In the genomic region with DNA sequence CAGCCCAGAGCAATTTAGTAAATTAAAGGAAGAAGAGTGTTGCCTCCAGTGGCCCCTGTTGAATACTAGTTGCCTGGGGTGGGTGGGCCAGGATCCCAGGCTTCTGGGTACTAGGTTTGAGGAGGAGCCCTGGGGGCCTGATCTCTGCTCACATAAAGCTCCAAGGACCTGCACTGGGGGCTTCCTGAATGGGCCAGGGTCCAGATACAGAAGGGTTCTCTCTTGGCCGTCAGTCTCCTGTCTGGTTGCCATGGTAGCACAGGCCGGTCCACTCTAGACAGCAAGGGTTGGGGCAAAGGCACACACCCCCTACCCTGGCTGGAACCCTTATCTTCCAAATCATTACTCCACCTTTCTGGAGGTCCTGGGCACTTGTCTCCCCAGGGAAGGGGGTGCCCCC, we compare ENCODE assay signal across 13 mouse cellular contexts. TPM values are rescaled to one million over a fixed set of nuclear protein-coding genes. Genes with fewer than 3 reads are reported as not detected.
DNase-seq lines count a peak whose midpoint lies in the region; ATAC-seq and TF ChIP-seq lines count a peak whose summit lies in the region.
"Had no signal": no experiment of that assay in that cellular context is flagged by ENCODE, and none has a peak within 500 bp of the region (broad histone marks: within the 10 kb centered on the region; RNA-seq: fewer than 3 reads in every experiment).

No protein-coding gene starts in this region.

- 0 out of 2 replicates have a peak, but pooled peaks have one; percentile 13 for TF ChIP-seq POLR2A in embryonic fibroblast, embryonic 13.5 days (IDR thresholded peaks at IDR 0.05; ENCODE audit: low read depth, low read length)
- no peak for TF ChIP-seq POLR2A in cerebellum, adult 2 months (IDR thresholded peaks at IDR 0.05; ENCODE audit: borderline replicate concordance, insufficient read depth, low read length)

- peaks cover 46% of the 10 kb centered on the region for H3K4me1 ChIP-seq in heart, embryonic 13.5 days
- H3K4me1 ChIP-seq in embryonic fibroblast, embryonic 13.5 days (ENCODE audit: control insufficient read depth, insufficient read depth, low read length), result 0 out of 2 replicates have a peak, but pooled peaks cover 3% of the 10 kb centered on the region
- peaks cover 21% of the 10 kb centered on the region for H3K4me1 ChIP-seq in hindbrain, postnatal 0 days (ENCODE audit: insufficient read depth, low read length)
- peaks cover 15% of the 10 kb centered on the region for H3K4me1 ChIP-seq in midbrain, postnatal 0 days (ENCODE audit: insufficient read depth, low read length)
- H3K4me1 ChIP-seq in cerebellum, adult 2 months (ENCODE audit: control insufficient read depth, insufficient read depth, low read length), result peaks cover 5% of the 10 kb centered on the region; the same call in 1 of the 2 replicates

- peak overlapping the region; percentile 90; the same call in 1 of the 2 replicates for H3K4me2 ChIP-seq in heart, embryonic 13.5 days
- peak overlapping the region; percentile 77 for H3K4me2 ChIP-seq in hindbrain, postnatal 0 days (ENCODE audit: low read depth, low read length)
- peak overlapping the region; percentile 88 for H3K4me2 ChIP-seq in midbrain, postnatal 0 days (ENCODE audit: low read depth, low read length, poor library complexity, severe bottlenecking)

- no peaks in the 10 kb centered on the region for H3K36me3 ChIP-seq in heart, embryonic 13.5 days
- no peaks in the 10 kb centered on the region for H3K36me3 ChIP-seq in hindbrain, postnatal 0 days (ENCODE audit: insufficient read depth, low read length)
- H3K36me3 ChIP-seq in midbrain, postnatal 0 days (ENCODE audit: insufficient read depth, low read length), result no peaks in the 10 kb centered on the region
- H3K36me3 ChIP-seq: heart, embryonic 15.5 days had no signal

- no peak overlapping the region for H3K27ac ChIP-seq in heart, embryonic 13.5 days (replicated peaks)
- H3K27ac ChIP-seq in embryonic fibroblast, embryonic 13.5 days (ENCODE audit: insufficient read depth, low read length), result no peak overlapping the region
- H3K27ac ChIP-seq in hindbrain, postnatal 0 days, result peak overlapping the region; percentile 0; the same call in 1 of the 2 replicates
- H3K27ac ChIP-seq in midbrain, postnatal 0 days (ENCODE audit: low read depth, low read length), result no peak overlapping the region
- H3K27ac ChIP-seq in cerebellum, adult 2 months (ENCODE audit: insufficient read depth, low read length), result no peak overlapping the region
- H3K27ac ChIP-seq: heart, embryonic 15.5 days; left cerebral cortex, adult 2 months had no signal

- no peak for DNase-seq in heart, postnatal 25 days (ENCODE audit: low spot score)
- DNase-seq in hindbrain, postnatal 0 days (ENCODE audit: low spot score), result peak; percentile 24
- no peak for DNase-seq in midbrain, postnatal 0 days (ENCODE audit: low spot score)
- no peak for DNase-seq in left cerebral cortex, postnatal 10 days (ENCODE audit: extremely low spot score in 1 of 2, low spot score in 2 of 2)
- DNase-seq in cerebellum, adult 2 months, result no peak
- DNase-seq: cerebellum, postnatal 36 days; kidney, postnatal 25 days had no signal

- intact Hi-C loops in heart, postnatal 25 days (cut with DNase I), result no loop called here
- intact Hi-C loops in left cerebral cortex, postnatal 10 days (cut with DNase I), result no loop called here

- H3K9me3 ChIP-seq in heart, embryonic 13.5 days, result no peaks in the 10 kb centered on the region
- no peaks in the 10 kb centered on the region for H3K9me3 ChIP-seq in hindbrain, postnatal 0 days (ENCODE audit: low read length)
- no peaks in the 10 kb centered on the region for H3K9me3 ChIP-seq in midbrain, postnatal 0 days (ENCODE audit: low read length)
- H3K9me3 ChIP-seq: heart, embryonic 15.5 days had no signal

- H3K27me3 ChIP-seq in heart, embryonic 13.5 days (replicated peaks), result peaks cover 57% of the 10 kb centered on the region
- no peaks in the 10 kb centered on the region for H3K27me3 ChIP-seq in hindbrain, postnatal 0 days (ENCODE audit: insufficient read depth, low read length)
- no peaks in the 10 kb centered on the region for H3K27me3 ChIP-seq in midbrain, postnatal 0 days (ENCODE audit: insufficient read depth, low read length)
- no peaks in the 10 kb centered on the region; the same call in 1 of the 2 replicates for H3K27me3 ChIP-seq in cerebellum, adult 2 months (ENCODE audit: control insufficient read depth, insufficient read depth, low read length)

- WGBS in heart, embryonic 13.5 days, result 22% methylated on average over 2 of the region's 2 CpGs
- WGBS in hindbrain, postnatal 0 days, result 5% methylated on average over 2 of the region's 2 CpGs
- WGBS in midbrain, postnatal 0 days, result 4% methylated on average over 2 of the region's 2 CpGs
- WGBS in cerebellum, adult 2 months, result 75% methylated on average over 2 of the region's 2 CpGs

- no peak for ATAC-seq in heart, embryonic 13.5 days (ENCODE audit: extremely low read depth, insufficient number of reproducible peaks, low FRiP score, low TSS enrichment)
- ATAC-seq in hindbrain, postnatal 0 days, result no peak
- ATAC-seq in midbrain, postnatal 0 days (ENCODE audit: low FRiP score), result no peak
- ATAC-seq in activated CD4-positive, CD25-positive, alpha-beta regulatory T cell, adult 4 months, result no peak

- no peak overlapping the region for H3K4me3 ChIP-seq in heart, embryonic 13.5 days
- H3K4me3 ChIP-seq in embryonic fibroblast, embryonic 13.5 days (ENCODE audit: insufficient read depth, low read length), result no peak overlapping the region
- peak overlapping the region; percentile 72 for H3K4me3 ChIP-seq in hindbrain, postnatal 0 days (ENCODE audit: low read length)
- H3K4me3 ChIP-seq in midbrain, postnatal 0 days (ENCODE audit: low read depth, low read length), result peak overlapping the region; percentile 71
- no peak overlapping the region for H3K4me3 ChIP-seq in cerebellum, adult 2 months (replicated peaks; ENCODE audit: insufficient read depth, low read depth, low read length)

- H3K9ac ChIP-seq in heart, embryonic 13.5 days, result 0 out of 2 replicates have a peak overlapping the region, but pooled peaks have one; percentile 24
- H3K9ac ChIP-seq in hindbrain, postnatal 0 days (replicated peaks; ENCODE audit: low read length), result peak overlapping the region; percentile 85
- H3K9ac ChIP-seq in midbrain, postnatal 0 days (replicated peaks; ENCODE audit: low read length, poor library complexity, severe bottlenecking), result peak overlapping the region; percentile 91
- H3K9ac ChIP-seq: heart, embryonic 15.5 days had no signal

- TF ChIP-seq CTCF in embryonic fibroblast, embryonic 13.5 days (IDR thresholded peaks at IDR 0.05; ENCODE audit: borderline replicate concordance, insufficient read depth, low read length), result no peak
- no peak for TF ChIP-seq CTCF in hindbrain, postnatal 0 days (IDR thresholded peaks at IDR 0.05; ENCODE audit: low read depth)
- TF ChIP-seq CTCF in midbrain, postnatal 0 days (IDR thresholded peaks at IDR 0.05), result no peak
- no peak for TF ChIP-seq CTCF in cerebellum, adult 2 months (IDR thresholded peaks at IDR 0.05; ENCODE audit: borderline replicate concordance, insufficient read depth, low read depth, low read length)

RNA-seq across cellular contexts. Expression of a gene that starts 4.7 kb away (rescaled TPM):
- 56.4 and 58.7 TPM in 2 replicates for polyA plus RNA-seq in heart, embryonic 13.5 days (2015; fragmentation: Nextera tagmentation; extraction: Ambion mirVana)
- 100 to 1,000 TPM in 1 of 2 experiments, 10 to 100 TPM in 1; 97.5 to 114 TPM for total RNA-seq in heart, postnatal 25 days (2021)
- polyA plus RNA-seq in embryonic fibroblast, embryonic 13.5 days (2011; ENCODE audit: insufficient read length, low read depth, missing spikeins), result 283 and 303 TPM in 2 replicates
- 161 and 196 TPM in 2 replicates for total RNA-seq in hindbrain, postnatal 0 days (2014; rRNA removed)
- polyA plus RNA-seq in hindbrain, postnatal 0 days (2015; fragmentation: Nextera tagmentation; extraction: Ambion mirVana), result 45.9 and 50.2 TPM in 2 replicates
- total RNA-seq in midbrain, postnatal 0 days (2014; rRNA removed), result 170 and 207 TPM in 2 replicates
- polyA plus RNA-seq in midbrain, postnatal 0 days (2015; fragmentation: Nextera tagmentation; extraction: Ambion mirVana), result 52.0 and 54.8 TPM in 2 replicates
- total RNA-seq in left cerebral cortex, postnatal 10 days (2021), result 100 to 1,000 TPM; 101 to 103 TPM
- 10 to 100 TPM; 23.4 to 38.5 TPM for polyA plus RNA-seq in activated CD4-positive, CD25-positive, alpha-beta regulatory T cell, adult 4 months (2017; shearing (Covaris generic))
- polyA plus RNA-seq in cerebellum, adult 2 months (2012; rRNA removed), result 99.9 and 106 TPM in 2 replicates

RNA-seq across cellular contexts. Expression of a gene that starts 10.3 kb away (rescaled TPM):
- polyA plus RNA-seq in heart, embryonic 13.5 days (2015; fragmentation: Nextera tagmentation; extraction: Ambion mirVana), result 0.13 and 0.23 TPM in 2 replicates
- under 1 TPM; 0.36 to 0.49 TPM for total RNA-seq in heart, postnatal 25 days (2021)
- polyA plus RNA-seq in embryonic fibroblast, embryonic 13.5 days (2011; ENCODE audit: insufficient read length, low read depth, missing spikeins), result 1.8 and 2.1 TPM in 2 replicates
- total RNA-seq in hindbrain, postnatal 0 days (2014; rRNA removed), result 37.8 and 44.9 TPM in 2 replicates
- 4.1 and 4.4 TPM in 2 replicates for polyA plus RNA-seq in hindbrain, postnatal 0 days (2015; fragmentation: Nextera tagmentation; extraction: Ambion mirVana)
- 51.6 and 51.7 TPM in 2 replicates for total RNA-seq in midbrain, postnatal 0 days (2014; rRNA removed)
- polyA plus RNA-seq in midbrain, postnatal 0 days (2015; fragmentation: Nextera tagmentation; extraction: Ambion mirVana), result 5.4 and 6.6 TPM in 2 replicates
- 10 to 100 TPM; 35.6 to 36.4 TPM for total RNA-seq in left cerebral cortex, postnatal 10 days (2021)
- not detected for polyA plus RNA-seq in activated CD4-positive, CD25-positive, alpha-beta regulatory T cell, adult 4 months (2017; shearing (Covaris generic))
- polyA plus RNA-seq in cerebellum, adult 2 months (2012; rRNA removed), result 14.9 and 16.4 TPM in 2 replicates

RNA-seq across cellular contexts. Expression of a gene that starts 28.6 kb away (rescaled TPM):
- 0.90 and 1.1 TPM in 2 replicates for polyA plus RNA-seq in heart, embryonic 13.5 days (2015; fragmentation: Nextera tagmentation; extraction: Ambion mirVana)
- total RNA-seq in heart, postnatal 25 days (2021), result not detected
- polyA plus RNA-seq in embryonic fibroblast, embryonic 13.5 days (2011; ENCODE audit: insufficient read length, low read depth, missing spikeins), result not detected in 2 replicates
- not detected in 2 replicates for total RNA-seq in hindbrain, postnatal 0 days (2014; rRNA removed)
- polyA plus RNA-seq in hindbrain, postnatal 0 days (2015; fragmentation: Nextera tagmentation; extraction: Ambion mirVana), result 0.19 and 0.51 TPM in 2 replicates
- total RNA-seq in midbrain, postnatal 0 days (2014; rRNA removed), result 0.38 TPM in 1 of 2 replicates, not detected in the other
- polyA plus RNA-seq in midbrain, postnatal 0 days (2015; fragmentation: Nextera tagmentation; extraction: Ambion mirVana), result 0.25 and 0.30 TPM in 2 replicates
- total RNA-seq in left cerebral cortex, postnatal 10 days (2021), result not detected
- polyA plus RNA-seq in activated CD4-positive, CD25-positive, alpha-beta regulatory T cell, adult 4 months (2017; shearing (Covaris generic)), result not detected
- polyA plus RNA-seq in cerebellum, adult 2 months (2012; rRNA removed), result not detected in 2 replicates
- total RNA-seq: left cerebral cortex, adult 2 months; megakaryocyte-erythroid progenitor cell, adult 5-6 weeks had no signal

RNA-seq across cellular contexts. Expression of a gene that starts 28.9 kb away (rescaled TPM):
- 5.8 and 6.8 TPM in 2 replicates for polyA plus RNA-seq in heart, embryonic 13.5 days (2015; fragmentation: Nextera tagmentation; extraction: Ambion mirVana)
- total RNA-seq in heart, postnatal 25 days (2021), result 100 to 1,000 TPM; 102 to 105 TPM
- polyA plus RNA-seq in embryonic fibroblast, embryonic 13.5 days (2011; ENCODE audit: insufficient read length, low read depth, missing spikeins), result 18.0 and 21.2 TPM in 2 replicates
- total RNA-seq in hindbrain, postnatal 0 days (2014; rRNA removed), result 39.2 and 48.8 TPM in 2 replicates
- polyA plus RNA-seq in hindbrain, postnatal 0 days (2015; fragmentation: Nextera tagmentation; extraction: Ambion mirVana), result 4.6 and 6.8 TPM in 2 replicates
- total RNA-seq in midbrain, postnatal 0 days (2014; rRNA removed), result 27.4 and 41.6 TPM in 2 replicates
- polyA plus RNA-seq in midbrain, postnatal 0 days (2015; fragmentation: Nextera tagmentation; extraction: Ambion mirVana), result 5.5 and 5.6 TPM in 2 replicates
- total RNA-seq in left cerebral cortex, postnatal 10 days (2021), result 10 to 100 TPM; 17.9 to 22.8 TPM
- 1 to 10 TPM; 5.8 to 6.2 TPM for polyA plus RNA-seq in activated CD4-positive, CD25-positive, alpha-beta regulatory T cell, adult 4 months (2017; shearing (Covaris generic))
- polyA plus RNA-seq in cerebellum, adult 2 months (2012; rRNA removed), result 42.0 and 46.5 TPM in 2 replicates

RNA-seq across cellular contexts. Expression of a gene that starts 37.1 kb away (rescaled TPM):
- polyA plus RNA-seq in heart, embryonic 13.5 days (2015; fragmentation: Nextera tagmentation; extraction: Ambion mirVana), result 41.9 and 44.1 TPM in 2 replicates
- 10 to 100 TPM in 1 of 2 experiments, 1 to 10 TPM in 1; 10.0 to 11.2 TPM for total RNA-seq in heart, postnatal 25 days (2021)
- 13.5 and 17.6 TPM in 2 replicates for polyA plus RNA-seq in embryonic fibroblast, embryonic 13.5 days (2011; ENCODE audit: insufficient read length, low read depth, missing spikeins)
- 29.1 and 34.6 TPM in 2 replicates for total RNA-seq in hindbrain, postnatal 0 days (2014; rRNA removed)
- 44.6 and 48.6 TPM in 2 replicates for polyA plus RNA-seq in hindbrain, postnatal 0 days (2015; fragmentation: Nextera tagmentation; extraction: Ambion mirVana)
- total RNA-seq in midbrain, postnatal 0 days (2014; rRNA removed), result 31.3 and 34.2 TPM in 2 replicates
- polyA plus RNA-seq in midbrain, postnatal 0 days (2015; fragmentation: Nextera tagmentation; extraction: Ambion mirVana), result 48.7 and 52.9 TPM in 2 replicates
- total RNA-seq in left cerebral cortex, postnatal 10 days (2021), result 10 to 100 TPM; 27.5 to 29.2 TPM
- polyA plus RNA-seq in activated CD4-positive, CD25-positive, alpha-beta regulatory T cell, adult 4 months (2017; shearing (Covaris generic)), result 10 to 100 TPM; 16.1 to 25.3 TPM
- polyA plus RNA-seq in cerebellum, adult 2 months (2012; rRNA removed), result 14.9 and 15.5 TPM in 2 replicates

Comparison
In these comparisons a context has a peak if more than half of its experiments do, and no peak if none do; other contexts are left out.
1. H3K4me3 ChIP-seq: peak in hindbrain, postnatal 0 days (single experiment) and midbrain, postnatal 0 days (single experiment); none in heart, embryonic 13.5 days (single experiment), embryonic fibroblast, embryonic 13.5 days (single experiment) and cerebellum, adult 2 months (single experiment).
2. H3K9ac ChIP-seq: peak in every context shown above with its lines; median percentile 91 in midbrain, postnatal 0 days; 85 in hindbrain, postnatal 0 days; 24 in heart, embryonic 13.5 days.
3. Peak in every context shown above with its lines, with median percentiles within 50 percentile points of each other: H3K4me2 ChIP-seq.